Mouse (Mus musculus): Measurements from ENCODE around the gene Erich4. TPM values are rescaled to one million over a fixed set of nuclear protein-coding genes. Genes with fewer than 3 reads are reported as not detected.

Erich4 gene
- not detected for total RNA-seq (2021)
- long read RNA-seq, experiment 1, result 0 reads
- long read RNA-seq, experiment 2, result 0 reads

GRCm38 (mm10) chr7:25615706-25616011 lies at the start of gene Erich4:
TSS of gene Erich4 (minus strand) at chr7:25615892.
- DNase-seq (ENCODE audit: low spot score in 2 of 2), result peak in 1 of 2 experiments; percentile 12

GRCm38 (mm10) chr7:25658657-25659472 lies 43.2 kb upstream of the Erich4 start, which contains the start of the genes Bckdha and Exosc5:
TSS of gene Bckdha (minus strand) at chr7:25658981.
TSS of gene Exosc5 (plus strand) at chr7:25659164.
- DNase-seq (ENCODE audit: low spot score in 2 of 2), result peak; percentile 95

GRCm38 (mm10) chr7:25657785-25658184 lies 42.1 kb upstream of the Erich4 start:
- no peak for DNase-seq (ENCODE audit: low spot score in 2 of 2)

GRCm38 (mm10) chr7:25655601-25656428 lies 40.1 kb upstream of the Erich4 start:
- no peak for DNase-seq (ENCODE audit: low spot score in 2 of 2)

DNA sequence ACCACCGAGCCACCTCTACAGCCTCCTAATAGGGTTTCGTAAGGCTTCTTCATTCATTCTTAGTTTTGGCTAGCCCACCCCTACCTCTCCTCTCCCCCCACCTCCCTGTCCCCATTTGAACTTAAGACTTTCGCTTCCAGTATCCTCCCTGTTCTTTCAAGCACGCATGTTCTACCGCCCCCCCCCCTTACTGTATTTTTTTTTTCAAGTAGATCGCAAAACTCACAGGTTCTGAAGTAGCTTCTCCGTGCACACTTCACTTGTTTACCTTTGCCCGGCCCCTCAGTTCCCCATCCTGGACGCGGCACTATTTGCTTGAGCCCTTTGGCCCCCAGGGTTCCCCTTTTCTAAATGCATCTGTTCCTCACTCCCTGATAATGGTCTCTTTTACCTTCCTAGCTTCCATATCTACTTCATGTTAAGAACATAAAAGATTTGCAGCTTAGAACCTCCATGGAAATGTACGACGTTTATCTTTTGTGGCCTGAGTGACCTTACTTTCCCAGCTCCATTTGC lies 36.6 kb upstream of the Erich4 start:
- DNase-seq (ENCODE audit: low spot score in 2 of 2), result no peak

DNA sequence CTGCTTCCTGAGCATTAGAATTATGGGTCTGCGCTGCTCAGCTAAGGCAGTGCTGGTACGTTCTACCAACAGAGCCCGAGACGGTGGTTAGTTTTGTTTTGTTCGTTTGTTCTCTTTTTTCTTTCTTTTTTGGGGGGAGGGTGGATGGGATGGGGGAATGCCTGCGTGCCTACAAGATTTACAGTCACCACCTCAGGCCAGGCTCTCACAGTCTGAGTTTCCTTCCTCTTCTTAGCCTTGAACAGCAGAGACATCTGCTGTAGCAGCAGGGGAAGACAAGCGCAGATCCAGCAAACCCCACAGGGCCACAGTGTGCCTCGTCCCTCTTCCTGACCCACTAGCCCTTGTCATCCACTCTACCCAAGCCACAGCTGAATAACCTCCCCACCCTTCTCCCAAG lies 35.6 kb upstream of the Erich4 start:
- DNase-seq (ENCODE audit: low spot score in 2 of 2), result no peak

DNA sequence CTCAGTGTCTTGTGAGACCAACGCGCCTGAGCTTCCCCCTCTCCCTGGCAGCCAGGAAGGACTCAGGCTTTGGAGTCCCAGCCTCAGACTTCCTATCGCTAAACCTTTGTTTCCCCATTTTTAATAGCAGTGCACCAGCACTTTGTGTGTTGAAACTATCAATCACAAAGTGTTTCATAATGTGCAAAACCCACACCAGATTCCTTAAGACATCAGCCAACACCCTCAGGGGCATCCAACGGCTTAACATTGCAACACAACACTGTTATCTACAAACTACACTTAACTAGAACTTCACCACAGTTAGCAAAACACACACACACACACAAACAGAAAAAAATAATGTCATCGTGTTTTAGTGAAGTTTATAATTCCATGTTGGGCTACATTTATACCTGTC lies 34.1 kb upstream of the Erich4 start:
- DNase-seq (ENCODE audit: low spot score in 2 of 2), result no peak

DNA sequence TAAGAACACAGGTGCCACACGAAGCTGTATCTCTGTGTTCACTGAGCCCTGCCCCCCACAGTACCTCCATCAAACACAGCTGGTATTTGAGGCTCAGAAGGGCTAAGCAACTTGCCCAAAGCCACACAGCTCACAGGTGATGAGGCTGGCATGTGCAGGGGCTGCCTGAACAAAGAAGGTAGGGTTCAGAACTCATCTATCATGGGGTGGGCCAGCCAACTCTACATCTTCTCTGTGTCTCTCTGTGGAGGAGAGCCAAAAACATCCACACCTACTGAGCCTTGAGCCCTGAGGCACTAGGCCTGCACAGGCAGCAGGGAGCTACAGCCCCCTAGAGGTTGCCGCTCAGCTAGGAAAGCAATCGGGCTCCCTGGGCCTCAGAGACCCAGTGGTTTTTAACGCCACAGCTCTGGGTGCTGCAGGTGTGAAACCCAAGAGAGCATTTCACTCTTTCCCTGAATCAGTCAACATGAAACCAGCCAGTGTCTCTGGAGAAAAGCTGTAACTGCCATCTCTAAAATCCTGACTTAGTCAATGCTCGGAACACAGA lies 32.0 kb upstream of the Erich4 start:
- DNase-seq (ENCODE audit: low spot score in 2 of 2), result no peak

DNA sequence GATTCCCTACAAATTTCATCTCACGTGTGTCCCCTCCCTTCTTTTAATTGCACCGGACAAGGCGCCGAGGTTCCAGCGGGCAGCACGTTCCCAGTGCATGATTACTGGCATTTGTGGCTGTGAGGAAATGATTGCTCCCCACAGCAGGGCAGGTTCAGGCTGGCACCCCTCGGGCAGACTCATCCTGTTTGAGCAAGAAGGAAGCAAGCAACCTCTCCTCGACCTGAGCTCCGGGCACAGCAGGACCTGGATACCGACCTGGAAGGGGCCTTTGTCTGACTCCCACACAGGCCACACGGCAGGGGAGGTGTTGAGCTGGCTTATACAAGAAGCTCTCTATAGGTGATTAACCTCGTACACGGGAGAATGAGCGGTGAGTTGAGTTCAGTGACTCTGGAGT lies 29.4 kb upstream of the Erich4 start:
- no peak for DNase-seq (ENCODE audit: low spot score in 2 of 2)

DNA sequence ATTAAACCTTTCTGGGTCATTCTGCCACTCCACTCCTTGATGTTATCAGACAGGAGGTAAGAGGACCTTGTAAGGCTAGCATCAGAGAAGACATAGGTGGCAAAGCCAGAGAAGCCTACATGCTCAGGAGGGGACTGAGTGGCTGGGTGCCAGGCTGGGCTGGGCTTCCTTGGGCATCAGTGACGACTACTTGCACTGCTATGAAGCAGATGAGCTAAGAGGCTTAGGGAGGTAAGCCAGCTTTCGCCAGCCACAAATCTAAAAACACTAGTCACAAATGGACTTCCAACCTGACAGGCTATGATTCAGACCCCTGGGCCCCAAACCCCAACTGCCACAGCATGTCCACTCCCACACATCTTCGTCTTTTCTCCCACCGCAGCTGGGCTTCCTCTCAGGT lies 28.9 kb upstream of the Erich4 start:
- DNase-seq (ENCODE audit: low spot score in 2 of 2), result no peak

GRCm38 (mm10) chr7:25644136-25644535 lies 28.4 kb upstream of the Erich4 start:
- DNase-seq (ENCODE audit: low spot score in 2 of 2), result no peak

GRCm38 (mm10) chr7:25639754-25640153 lies 24.1 kb upstream of the Erich4 start:
- no peak for DNase-seq (ENCODE audit: low spot score in 2 of 2)

- DNase-seq (ENCODE audit: low spot score in 2 of 2), result no peak
These were observed 21.4 kb upstream of the Erich4 start for GRCm38 (mm10) chr7:25637099-25637498.

DNA sequence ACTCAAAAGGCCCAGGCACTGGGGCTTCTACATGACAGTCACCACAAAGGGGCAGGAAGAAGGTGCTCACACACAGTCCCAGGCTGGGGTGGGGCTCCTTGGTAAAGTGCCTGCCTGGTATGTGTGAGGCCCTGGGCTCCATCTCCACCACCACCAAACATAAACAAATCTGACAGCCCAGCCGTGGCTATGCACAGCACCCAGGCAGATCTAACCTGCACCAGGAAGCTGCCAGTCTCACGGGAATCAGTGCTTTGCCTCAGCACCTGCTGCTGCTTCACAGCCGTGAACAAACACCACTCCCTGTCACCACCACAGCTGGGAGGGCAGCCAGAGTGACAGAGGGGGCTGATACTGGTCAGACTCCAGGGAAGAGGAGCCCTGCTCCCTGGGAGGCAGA lies 20.7 kb upstream of the Erich4 start:
- DNase-seq (ENCODE audit: low spot score in 2 of 2), result no peak

DNA sequence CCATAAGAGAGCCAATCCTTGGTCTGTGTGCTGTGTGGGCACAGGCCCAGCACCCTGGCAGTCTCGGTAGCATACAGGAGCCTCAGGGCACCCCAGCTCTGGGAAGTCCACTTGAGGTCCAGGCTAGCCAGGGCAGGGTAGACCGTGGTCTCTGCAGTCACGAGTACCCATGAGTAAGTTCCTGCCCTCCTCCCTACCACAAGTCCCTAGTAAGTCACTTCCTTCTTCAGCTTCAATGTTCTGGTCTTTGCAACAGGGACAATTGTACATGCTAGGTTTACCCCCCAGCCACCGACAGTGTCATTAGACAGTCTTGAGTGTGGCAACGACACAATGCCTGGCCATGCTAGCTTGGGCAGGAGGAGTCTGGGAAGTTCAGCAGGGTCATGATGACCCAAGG lies 17.0 kb upstream of the Erich4 start:
- no peak for DNase-seq (ENCODE audit: low spot score in 2 of 2)

- DNase-seq (ENCODE audit: low spot score in 2 of 2), result no peak
These were observed 12.6 kb upstream of the Erich4 start for GRCm38 (mm10) chr7:25628323-25628620.

- DNase-seq (ENCODE audit: low spot score in 2 of 2), result peak; percentile 58 to 60
These were observed 12.0 kb upstream of the Erich4 start for GRCm38 (mm10) chr7:25627431-25628322.

GRCm38 (mm10) chr7:25626509-25627430 lies 11.1 kb upstream of the Erich4 start, which contains the start of gene B3gnt8:
TSS of gene B3gnt8 (plus strand) at chr7:25626654.
- no peak for DNase-seq (ENCODE audit: low spot score in 2 of 2)

- DNase-seq (ENCODE audit: low spot score in 2 of 2), result no peak
These were observed 10.0 kb upstream of the Erich4 start for GRCm38 (mm10) chr7:25625594-25626250.
